Mouse (Mus musculus) heart, postnatal 0 days (tissue): ENCODE results near the gene Krt35. TPM values are rescaled to one million over a fixed set of nuclear protein-coding genes. Genes with fewer than 3 reads are reported as not detected.

ENCODE experiments used
- ATAC-seq: fragments of 200-750 bp; cut with Nextera tagmentation; 2 replicates; pipeline ENCODE4 v1.8.0; 2017; ENCODE audit warnings: low read depth, moderate number of reproducible peaks, moderate library complexity; ENCODE audit not compliant: insufficient read depth
- DNase-seq: peaks from one replicate; pipeline ENCODE4 v3.0.0-alpha.2; 2016; ENCODE audit warnings: low spot score
- H3K27ac ChIP-seq: fragments of 300-500 bp; sonication (generic); 2 replicates; pipeline ENCODE4 v1.5.1; 2014; ENCODE audit warnings: low read depth, mild to moderate bottlenecking
- H3K27me3 ChIP-seq: fragments of 300-500 bp; sonication (generic); 2 replicates; pipeline ENCODE4 v1.6.1; 2014; ENCODE audit warnings: low read length, mixed read lengths; ENCODE audit not compliant: control insufficient read depth, insufficient read depth
- H3K36me3 ChIP-seq: fragments of 300-500 bp; sonication (generic); replicated peaks from 2 replicates; pipeline ENCODE4 v1.6.1; 2014; ENCODE audit warnings: low read length, mixed read lengths; ENCODE audit not compliant: control insufficient read depth, insufficient read depth
- H3K4me1 ChIP-seq: fragments of 300-500 bp; sonication (generic); 2 replicates; pipeline ENCODE4 v1.6.1; 2014; ENCODE audit warnings: antibody characterized with exemption; ENCODE audit not compliant: control insufficient read depth, insufficient read depth
- H3K4me2 ChIP-seq: fragments of 300-500 bp; sonication (generic); 2 replicates; pipeline ENCODE4 v1.6.1; 2014; ENCODE audit warnings: low read depth, mild to moderate bottlenecking, low read length, moderate library complexity
- H3K4me3 ChIP-seq: fragments of 300-500 bp; sonication (generic); 2 replicates; pipeline ENCODE4 v1.5.1; 2014; ENCODE audit warnings: low read depth, low read length
- H3K9ac ChIP-seq: fragments of 300-500 bp; sonication (generic); replicated peaks from 2 replicates; pipeline ENCODE4 v1.6.1; 2014; ENCODE audit warnings: low read depth, low read length, mixed read lengths
- H3K9me3 ChIP-seq: fragments of 300-500 bp; sonication (generic); replicated peaks from 2 replicates; pipeline ENCODE4 v1.6.1; 2016; ENCODE audit warnings: low read length; ENCODE audit not compliant: control insufficient read depth
- CTCF ChIP-seq: IDR thresholded peaks from 2 replicates; pipeline ENCODE4 v1.5.1; 2016; ENCODE audit warnings: antibody characterized with exemption, control low read depth, low read depth
- EP300 ChIP-seq: IDR thresholded peaks from 2 replicates; pipeline ENCODE4 v1.6.1; 2016; ENCODE audit warnings: antibody characterized with exemption, low read depth
- WGBS: fragments of 180-500 bp; shearing (Covaris S2); extraction: QIAGEN DNeasy Blood & Tissue Kit; methylation state at CpG from one replicate; pipeline ENCODE4 v1.1.7; 2014; 5-methylcytosine and 5-hydroxymethylcytosine counted together
- polyA plus RNA-seq: library from polyadenylated mRNA; unstranded; fragments of >200 nt; fragmentation: Nextera tagmentation; extraction: Ambion mirVana; gene quantifications from 2 replicates; pipeline ENCODE4 v1.2.1, GENCODE M21; 2015
- total RNA-seq: library from RNA; depleted of rRNA; stranded (reverse); fragments of >200 nt; gene quantifications from 2 replicates; pipeline ENCODE4 v1.2.3, GENCODE M21; 2014; ENCODE audit warnings: low replicate concordance

Gene Krt35
- total and polyA plus RNA-seq, 2 experiments from 2014 or later = not detected

GRCm38 (mm10) chr11:100088378-100089025 lies 7.5 kb downstream of the Krt35 start:
- 54% methylated on average over 7 of the region's 7 CpGs for WGBS
- no peaks in the 10 kb centered on the region for H3K36me3 ChIP-seq
- no peak overlapping the region for H3K27ac ChIP-seq
- no peak overlapping the region for H3K4me2 ChIP-seq
- H3K4me1 ChIP-seq = no peaks in the 10 kb centered on the region
- no peak overlapping the region for H3K9ac ChIP-seq
- no peaks in the 10 kb centered on the region for H3K9me3 ChIP-seq
- no peak overlapping the region for H3K4me3 ChIP-seq
- H3K27me3 ChIP-seq = no peaks in the 10 kb centered on the region
- DNase-seq (no peak), ATAC-seq (no peak)
- no peak for TF ChIP-seq EP300
- TF ChIP-seq CTCF = no peak

- WGBS = 81% methylated on average over 10 of the region's 10 CpGs
Observed at GRCm38 (mm10) chr11:100087861-100088260, 8.2 kb downstream of the Krt35 start, which contains the start of gene Krt32. Krt32 (minus strand) TSS chr11:100088226.

GRCm38 (mm10) chr11:100073873-100074272 lies 22.2 kb downstream of the Krt35 start:
- Histone ChIP-seq H3K9ac (no peak overlapping the region), H3K4me2 (no peak overlapping the region), H3K4me1 (no peaks in the 10 kb centered on the region), H3K27me3 (no peaks in the 10 kb centered on the region), H3K36me3 (no peaks in the 10 kb centered on the region), H3K9me3 (no peaks in the 10 kb centered on the region), H3K4me3 (no peak overlapping the region), H3K27ac (no peak overlapping the region)
- DNase-seq (no peak), ATAC-seq (no peak)
- TF ChIP-seq EP300 (no peak), CTCF (no peak)
- WGBS = 48% methylated on average over 1 of the region's 1 CpGs

More at GRCm38 (mm10) chr11:100087861-100088260, 8.2 kb downstream of the Krt35 start, which contains the start of gene Krt32:
- DNase-seq = no peak
- H3K27ac ChIP-seq = no peak within 1 kb of the TSS
- ATAC-seq = no peak
- H3K4me2 ChIP-seq = no peak within 1 kb of the TSS
- H3K4me3 ChIP-seq = no peak within 1 kb of the TSS
- H3K4me1 ChIP-seq = no peaks in the 10 kb centered on the region
- TF ChIP-seq CTCF = no peak
- no peaks in the 10 kb centered on the region for H3K9me3 ChIP-seq
- no peak within 1 kb of the TSS for H3K9ac ChIP-seq
- no peaks in the 10 kb centered on the region for H3K27me3 ChIP-seq
- H3K36me3 ChIP-seq = no peaks in the 10 kb centered on the region

GRCm38 (mm10) chr11:100067293-100068036 lies 28.6 kb downstream of the Krt35 start:
- ATAC-seq (0 out of 2 replicates have a peak, but pooled peaks have one; percentile 11), DNase-seq (peak; percentile 7)
- H3K9ac ChIP-seq = no peak overlapping the region
- TF ChIP-seq CTCF (no peak; the same call in 1 of the 2 replicates), EP300 (no peak)
- H3K4me3 ChIP-seq = no peak overlapping the region
- WGBS = 59% methylated on average over 17 of the region's 17 CpGs
- H3K27ac ChIP-seq = no peak overlapping the region
- H3K9me3 ChIP-seq = no peaks in the 10 kb centered on the region
- H3K36me3 ChIP-seq = no peaks in the 10 kb centered on the region
- H3K4me1 ChIP-seq = peaks cover 5% of the 10 kb centered on the region; the same call in 1 of the 2 replicates
- H3K4me2 ChIP-seq = no peak overlapping the region
- no peaks in the 10 kb centered on the region for H3K27me3 ChIP-seq

- no peak overlapping the region for H3K9ac ChIP-seq
- H3K27me3 ChIP-seq = no peaks in the 10 kb centered on the region
- H3K27ac ChIP-seq = no peak overlapping the region
- peak; percentile 34 for DNase-seq
- no peak overlapping the region for H3K4me3 ChIP-seq
- H3K36me3 ChIP-seq = no peaks in the 10 kb centered on the region
- no peak overlapping the region for H3K4me2 ChIP-seq
- 29% methylated on average over 12 of the region's 12 CpGs for WGBS
- H3K9me3 ChIP-seq = no peaks in the 10 kb centered on the region
- no peak for ATAC-seq
- TF ChIP-seq EP300 = no peak
- TF ChIP-seq CTCF = no peak
- H3K4me1 ChIP-seq = peaks cover 5% of the 10 kb centered on the region; the same call in 1 of the 2 replicates
Observed at GRCm38 (mm10) chr11:100066236-100067010, 29.6 kb downstream of the Krt35 start.
